Mouse (Mus musculus) heart, embryonic 14.5 days (tissue): ENCODE results near the gene Map4k3. TPM values are rescaled to one million over a fixed set of nuclear protein-coding genes. Genes with fewer than 3 reads are reported as not detected.

Experiments
- ATAC-seq: fragments of 200-750 bp; cut with Nextera tagmentation; 2 replicates; pipeline ENCODE4 v1.8.0; 2017; ENCODE audit warnings: low read depth, moderate TSS enrichment; ENCODE audit not compliant: insufficient number of reproducible peaks, insufficient read depth, low FRiP score
- H3K27ac ChIP-seq, 2 experiments: fragments of 200-500 bp in 1 of 2; fragments of 300-500 bp in 1 of 2; sonication (generic) in 1 of 2; replicated peaks in 1 of 2; 2 replicates each; pipeline ENCODE4 v1.5.1; 2012 to 2014; ENCODE audit warnings: low read depth in 2 of 2, low read length in 2 of 2, control low read depth in 1 of 2, mild to moderate bottlenecking in 1 of 2, mixed read lengths in 1 of 2; ENCODE audit not compliant: control insufficient read depth in 1 of 2, insufficient read depth in 1 of 2
- H3K27me3 ChIP-seq: fragments of 300-500 bp; sonication (generic); 2 replicates; pipeline ENCODE4 v1.6.1; 2014; ENCODE audit warnings: mild to moderate bottlenecking, low read length, control low read depth; ENCODE audit not compliant: control insufficient read depth, insufficient read depth
- H3K36me3 ChIP-seq: fragments of 300-500 bp; sonication (generic); 2 replicates; pipeline ENCODE4 v1.6.1; 2014; ENCODE audit warnings: mild to moderate bottlenecking, control low read depth, low read length, mixed read lengths; ENCODE audit not compliant: control insufficient read depth, insufficient read depth
- H3K4me1 ChIP-seq, 2 experiments: fragments of 200-500 bp in 1 of 2; fragments of 300-500 bp in 1 of 2; sonication (generic) in 1 of 2; 2 replicates each; pipeline ENCODE4 v1.6.1; 2012 to 2014; ENCODE audit warnings: low read length in 2 of 2, control low read depth in 1 of 2, mixed read lengths in 1 of 2; ENCODE audit not compliant: control insufficient read depth in 2 of 2, insufficient read depth in 2 of 2
- H3K4me2 ChIP-seq: fragments of 300-500 bp; sonication (generic); 2 replicates; pipeline ENCODE4 v1.6.1; 2014; ENCODE audit warnings: mild to moderate bottlenecking, low read length
- H3K4me3 ChIP-seq, 2 experiments: fragments of 200-500 bp in 1 of 2; fragments of 300-500 bp in 1 of 2; sonication (generic) in 1 of 2; 2 replicates each; pipeline ENCODE4 v1.5.1; 2012 to 2014; ENCODE audit warnings: low read length in 2 of 2, mild to moderate bottlenecking in 2 of 2, control low read depth in 1 of 2, low read depth in 1 of 2, moderate library complexity in 1 of 2; ENCODE audit not compliant: control insufficient read depth in 1 of 2, insufficient read depth in 1 of 2
- H3K9ac ChIP-seq: fragments of 300-500 bp; sonication (generic); 2 replicates; pipeline ENCODE4 v1.6.1; 2014; ENCODE audit warnings: mild to moderate bottlenecking, low read length
- H3K9me3 ChIP-seq: fragments of 300-500 bp; sonication (generic); 2 replicates; pipeline ENCODE4 v1.6.1; 2016; ENCODE audit warnings: low read length, control low read depth; ENCODE audit not compliant: control insufficient read depth
- WGBS: fragments of 180-500 bp; shearing (Covaris S2); extraction: QIAGEN DNeasy Blood & Tissue Kit; methylation state at CpG from one replicate; pipeline ENCODE4 v1.1.7; 2014; 5-methylcytosine and 5-hydroxymethylcytosine counted together
- polyA plus RNA-seq: library from polyadenylated mRNA; unstranded; fragments of >200 nt; fragmentation: Nextera tagmentation; extraction: Ambion mirVana; gene quantifications from 2 replicates; pipeline ENCODE4 v1.2.1, GENCODE M21; 2014

Map4k3 gene
- polyA plus RNA-seq, 1 experiment from 2014 or later, result 29.1 TPM

GRCm38 (mm10) chr17:80558583-80558982 lies 169.7 kb downstream of the Map4k3 start:
- H3K9ac ChIP-seq, result no peak overlapping the region
- H3K27ac ChIP-seq, result no peak overlapping the region
- H3K36me3 ChIP-seq, result no peaks in the 10 kb centered on the region
- no peaks in the 10 kb centered on the region for H3K9me3 ChIP-seq
- no peaks in the 10 kb centered on the region for H3K27me3 ChIP-seq
- peaks cover 0 to 3% of the 10 kb centered on the region in 2 experiments; a peak in 1 of 4 replicates for H3K4me1 ChIP-seq
- WGBS, result 71% methylated on average over 14 of the region's 14 CpGs
- no peak overlapping the region for H3K4me2 ChIP-seq
- no peak overlapping the region for H3K4me3 ChIP-seq
- no peak for ATAC-seq

GRCm38 (mm10) chr17:80557461-80557860 lies 170.8 kb downstream of the Map4k3 start:
- H3K9ac ChIP-seq, result no peak overlapping the region
- 90% methylated on average over 5 of the region's 5 CpGs for WGBS

GRCm38 (mm10) chr17:80553318-80554270 lies 174.7 kb downstream of the Map4k3 start:
- WGBS, result 3% methylated on average over 35 of the region's 35 CpGs
- peak overlapping the region; percentile 84 for H3K4me2 ChIP-seq
- peak; percentile 81 for ATAC-seq
- H3K27ac ChIP-seq, result no peak overlapping the region
- H3K36me3 ChIP-seq, result no peaks in the 10 kb centered on the region
- peak overlapping the region; percentile 66 for H3K9ac ChIP-seq
- no peaks in the 10 kb centered on the region for H3K27me3 ChIP-seq
- H3K4me1 ChIP-seq, result no peaks in the 10 kb centered on the region; a peak in 1 of 4 replicates
- H3K9me3 ChIP-seq, result no peaks in the 10 kb centered on the region
- peak overlapping the region; percentile 56 to 73 for H3K4me3 ChIP-seq

More at GRCm38 (mm10) chr17:80557461-80557860, 170.8 kb downstream of the Map4k3 start:
- no peak overlapping the region for H3K4me2 ChIP-seq
- no peaks in the 10 kb centered on the region for H3K9me3 ChIP-seq
- no peaks in the 10 kb centered on the region for H3K27me3 ChIP-seq
- ATAC-seq, result no peak
- H3K27ac ChIP-seq, result no peak overlapping the region
- peaks cover 0 to 3% of the 10 kb centered on the region in 2 experiments; a peak in 1 of 4 replicates for H3K4me1 ChIP-seq
- no peak overlapping the region for H3K4me3 ChIP-seq
- H3K36me3 ChIP-seq, result no peaks in the 10 kb centered on the region

GRCm38 (mm10) chr17:80552653-80553052 lies 175.6 kb downstream of the Map4k3 start:
- ATAC-seq, result no peak
- Histone ChIP-seq H3K4me3 (no peak overlapping the region; a peak in 1 of 4 replicates), H3K4me1 (no peaks in the 10 kb centered on the region; a peak in 1 of 4 replicates), H3K36me3 (no peaks in the 10 kb centered on the region), H3K4me2 (peak overlapping the region; percentile 84; the same call in 1 of the 2 replicates), H3K9me3 (no peaks in the 10 kb centered on the region), H3K27ac (no peak overlapping the region), H3K27me3 (no peaks in the 10 kb centered on the region), H3K9ac (no peak overlapping the region)
- WGBS, result 78% methylated on average over 4 of the region's 4 CpGs

GRCm38 (mm10) chr17:80550981-80551380 lies 177.3 kb downstream of the Map4k3 start:
- Histone ChIP-seq H3K9ac (no peak overlapping the region), H3K9me3 (no peaks in the 10 kb centered on the region), H3K4me1 (no peaks in the 10 kb centered on the region; a peak in 1 of 4 replicates), H3K27me3 (no peaks in the 10 kb centered on the region), H3K27ac (no peak overlapping the region), H3K36me3 (no peaks in the 10 kb centered on the region), H3K4me2 (no peak overlapping the region), H3K4me3 (no peak overlapping the region)
- ATAC-seq, result no peak
- WGBS, result 74% methylated on average over 15 of the region's 15 CpGs

- H3K36me3 ChIP-seq, result no peaks in the 10 kb centered on the region
- H3K4me3 ChIP-seq, result no peak overlapping the region
- no peaks in the 10 kb centered on the region for H3K27me3 ChIP-seq
- H3K4me1 ChIP-seq, result no peaks in the 10 kb centered on the region
- H3K9ac ChIP-seq, result no peak overlapping the region
- H3K4me2 ChIP-seq, result no peak overlapping the region
- H3K9me3 ChIP-seq, result no peaks in the 10 kb centered on the region
- 75% methylated on average over 2 of the region's 2 CpGs for WGBS
- no peak for ATAC-seq
- no peak overlapping the region for H3K27ac ChIP-seq
These were observed 181.4 kb downstream of the Map4k3 start for GRCm38 (mm10) chr17:80546846-80547245.

GRCm38 (mm10) chr17:80546227-80546626 lies 182.1 kb downstream of the Map4k3 start:
- WGBS, result 87% methylated on average over 8 of the region's 8 CpGs
- ATAC-seq, result no peak
- no peak overlapping the region for H3K27ac ChIP-seq
- H3K36me3 ChIP-seq, result no peaks in the 10 kb centered on the region
- H3K27me3 ChIP-seq, result no peaks in the 10 kb centered on the region
- H3K9me3 ChIP-seq, result no peaks in the 10 kb centered on the region
- no peak overlapping the region for H3K4me2 ChIP-seq
- H3K4me3 ChIP-seq, result no peak overlapping the region
- H3K9ac ChIP-seq, result no peak overlapping the region
- no peaks in the 10 kb centered on the region for H3K4me1 ChIP-seq
